Mouse (Mus musculus): ENCODE data around the gene Ddx41.

Ddx41 gene

GRCm38 (mm10) chr13:55504390-55504789, 32.1 kb downstream of the Ddx41 start:
- DNase-seq, result no peak

GRCm38 (mm10) chr13:55502405-55502804, 34.1 kb downstream of the Ddx41 start:
- DNase-seq, result no peak

DNA sequence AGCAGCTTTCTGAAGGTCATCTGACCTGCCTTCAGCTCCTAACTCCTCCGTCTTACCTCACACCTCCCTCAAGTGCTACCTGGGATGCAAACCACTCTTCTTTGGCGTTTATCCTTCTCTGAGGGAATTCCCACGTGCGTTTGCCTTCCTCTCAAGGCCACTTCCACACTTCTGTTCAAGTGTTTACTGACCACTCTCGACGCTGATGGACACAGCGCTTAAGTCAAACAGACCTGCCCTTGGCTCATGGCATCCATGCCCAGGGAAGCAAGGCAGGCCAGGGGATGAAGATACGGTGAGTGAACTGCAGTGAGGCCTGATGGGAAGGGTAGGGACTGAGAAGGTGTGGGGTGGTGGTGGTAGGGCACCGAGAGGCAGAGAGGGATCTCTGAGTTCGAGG, 35.9 kb downstream of the Ddx41 start:
- no peak for DNase-seq

DNA sequence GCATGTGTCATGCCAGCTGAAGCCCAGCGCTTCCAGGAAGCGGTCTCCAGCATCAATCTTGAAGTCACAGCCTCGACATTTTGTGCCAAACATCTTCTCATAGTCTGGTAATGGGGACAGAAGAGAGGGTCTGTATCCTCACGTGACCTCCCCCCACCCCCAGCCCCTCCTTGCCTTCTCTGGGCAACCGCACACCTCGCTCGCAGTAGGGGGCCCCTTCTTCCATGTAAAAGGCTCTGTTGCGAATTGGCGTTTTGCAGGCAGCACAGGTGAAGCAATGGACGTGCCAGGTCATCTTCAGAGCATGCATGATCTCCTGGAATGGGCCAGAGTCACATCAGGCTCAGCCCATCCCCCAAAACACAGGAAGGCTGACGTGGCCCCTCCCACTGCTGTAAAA, 37.6 kb downstream of the Ddx41 start:
- DNase-seq, result no peak

GRCm38 (mm10) chr13:55496661-55497060, 39.8 kb downstream of the Ddx41 start:
- no peak for DNase-seq

DNA sequence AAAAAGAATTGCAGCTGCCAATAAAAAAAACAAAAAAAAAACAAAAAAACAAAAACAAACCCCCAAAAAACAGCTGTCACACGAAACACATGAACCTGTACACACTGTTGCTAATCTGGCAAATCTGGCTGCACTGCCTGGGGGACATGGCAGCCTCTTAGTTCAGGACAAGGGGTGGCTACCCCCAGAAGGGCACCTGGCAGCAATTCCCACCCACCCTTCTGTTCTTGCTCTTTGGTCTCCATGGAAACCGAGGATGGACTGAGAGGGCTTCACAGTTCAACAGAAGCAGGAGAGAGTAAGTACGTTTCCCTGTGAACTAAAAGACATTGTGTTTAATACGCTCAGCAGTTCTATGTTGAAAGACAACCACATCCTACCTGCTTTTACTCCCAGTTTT, 40.8 kb downstream of the Ddx41 start:
- no peak for DNase-seq

DNA sequence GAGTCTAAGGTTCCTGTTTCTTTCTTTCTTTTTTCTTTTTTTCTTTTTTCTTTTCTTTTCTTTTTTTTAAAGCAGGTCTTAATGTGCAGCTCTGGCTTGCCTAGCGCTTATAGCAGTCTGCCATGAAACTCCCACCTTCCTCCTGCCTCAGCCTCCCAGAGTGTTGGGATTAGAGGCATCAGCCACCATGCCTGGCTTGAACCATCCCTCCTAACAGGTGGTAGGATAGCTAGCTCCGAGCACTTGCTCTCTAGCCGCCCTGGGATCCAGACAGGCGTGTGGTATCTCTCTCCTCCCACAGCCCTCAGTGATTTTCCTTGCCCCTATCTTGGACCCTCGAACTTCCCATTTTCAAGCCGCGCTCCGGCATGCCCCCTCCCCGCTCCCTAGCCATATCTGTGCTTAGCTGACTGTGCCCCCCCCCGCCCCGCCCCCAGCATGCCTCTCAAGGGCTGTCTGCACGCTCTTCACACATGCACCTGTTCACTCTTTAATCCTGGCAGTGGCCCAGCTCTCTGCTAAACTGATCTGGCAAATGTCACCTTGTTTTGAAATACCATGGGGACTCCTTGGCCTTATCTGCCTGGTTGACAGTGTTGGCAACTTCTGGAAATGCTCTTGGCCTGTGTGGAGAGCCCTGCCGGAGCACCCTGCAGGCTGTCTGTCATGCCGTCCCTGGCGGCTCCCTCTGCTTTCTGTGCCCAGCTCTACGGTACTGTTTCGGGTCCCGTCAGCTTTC, 41.4 kb downstream of the Ddx41 start:
- peak; percentile 73 for DNase-seq

GRCm38 (mm10) chr13:55494257-55494656, 42.2 kb downstream of the Ddx41 start:
- no peak for DNase-seq

- no peak for DNase-seq
These were observed 48.6 kb downstream of the Ddx41 start, which contains the start of gene Dbn1 for GRCm38 (mm10) chr13:55487578-55488498. Gene Dbn1 (minus strand): TSS chr13:55488111.

DNA sequence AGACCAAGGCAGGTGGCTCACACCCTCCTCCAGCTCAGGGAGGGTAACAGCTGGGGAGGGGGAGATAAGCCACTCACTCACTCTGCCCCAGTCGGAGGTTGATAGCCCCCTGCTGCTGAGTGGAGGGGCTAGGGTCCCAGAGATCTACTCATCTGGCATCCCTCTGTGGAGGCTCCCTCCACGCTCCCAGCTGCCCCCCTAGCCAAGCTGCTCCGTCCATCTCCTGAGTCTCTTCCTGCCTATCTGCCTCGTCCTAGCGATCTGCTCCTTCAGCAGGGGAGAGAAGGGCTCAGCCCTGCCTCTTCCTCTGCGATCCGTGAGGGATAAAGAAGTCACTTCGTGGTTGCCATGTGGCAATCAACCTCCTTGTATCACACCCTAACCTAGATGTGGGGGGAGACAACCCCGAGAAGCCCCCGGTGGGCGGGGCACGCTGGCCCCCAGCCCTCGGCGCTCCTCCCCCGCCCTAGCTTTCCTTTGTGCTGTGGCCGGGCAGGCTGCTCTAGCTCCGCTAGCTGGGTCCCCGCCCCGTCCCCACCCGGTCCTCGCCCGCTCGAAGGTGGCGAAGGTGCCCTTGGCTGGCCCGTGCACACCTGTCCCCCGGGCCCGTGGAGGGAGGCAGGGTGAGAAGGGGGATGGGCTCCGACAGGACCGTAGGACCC, 49.4 kb downstream of the Ddx41 start:
- DNase-seq, result no peak

- DNase-seq, result no peak
These were observed 50.2 kb downstream of the Ddx41 start for GRCm38 (mm10) chr13:55486029-55486794.

GRCm38 (mm10) chr13:55484520-55485088, 51.9 kb downstream of the Ddx41 start:
- no peak for DNase-seq

- DNase-seq, result no peak
These were observed 52.9 kb downstream of the Ddx41 start for GRCm38 (mm10) chr13:55483593-55483992.

DNA sequence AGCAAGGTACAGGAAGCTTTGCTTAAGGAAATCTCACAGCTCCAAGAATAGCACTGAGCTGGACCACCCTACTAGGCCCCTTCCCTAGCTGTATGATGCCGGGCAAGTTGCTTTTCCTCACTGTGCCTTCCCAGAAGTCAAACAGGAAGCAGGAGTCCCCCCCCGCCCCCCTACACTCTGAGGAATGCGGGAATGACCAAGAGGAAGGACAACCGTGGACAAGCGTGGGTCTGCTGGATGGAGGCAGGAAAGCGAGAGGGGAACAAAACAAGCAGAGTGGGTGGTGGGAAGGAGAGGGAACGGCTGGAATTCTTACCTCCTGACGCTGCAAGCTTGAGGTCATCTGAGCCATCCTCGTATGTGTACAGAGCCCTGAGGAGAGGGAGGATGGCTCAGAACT, 53.4 kb downstream of the Ddx41 start:
- DNase-seq, result no peak

GRCm38 (mm10) chr13:55482542-55482941, 53.9 kb downstream of the Ddx41 start:
- DNase-seq, result no peak
